Mouse (Mus musculus) G1E (cell line): ENCODE measurements around the gene Hypk. TPM values are rescaled to one million over a fixed set of nuclear protein-coding genes. Genes with fewer than 3 reads are reported as not detected.

Experiments
- ATAC-seq: 2 replicates; pipeline ENCODE4 v1.8.0; 2016; ENCODE audit warnings: mild to moderate bottlenecking; ENCODE audit not compliant: insufficient number of reproducible peaks, poor library complexity, low FRiP score, severe bottlenecking; ENCODE audit errors: extremely low read depth
- DNase-seq: peaks from one replicate; pipeline ENCODE4 v3.0.0; 2012; ENCODE audit warnings: low spot score
- H3K27me3 ChIP-seq: 2 replicates; pipeline ENCODE4 v1.6.1; 2012; ENCODE audit warnings: mild to moderate bottlenecking, low read length, inconsistent platforms; ENCODE audit not compliant: insufficient read depth
- H3K36me3 ChIP-seq: replicated peaks from 2 replicates; pipeline ENCODE3; 2012; ENCODE audit warnings: mild to moderate bottlenecking, inconsistent platforms
- H3K4me1 ChIP-seq: 2 replicates; pipeline ENCODE4 v1.6.1; 2012; ENCODE audit warnings: low read depth, low read length, inconsistent platforms, mixed read lengths; ENCODE audit not compliant: insufficient read depth
- H3K4me3 ChIP-seq: 2 replicates; pipeline ENCODE4 v1.5.1; 2012; ENCODE audit warnings: low read depth, mild to moderate bottlenecking, inconsistent platforms, low read length, moderate library complexity, mixed read lengths
- H3K9me3 ChIP-seq: replicated peaks from 2 replicates; pipeline ENCODE4 v1.6.1; 2012; ENCODE audit warnings: inconsistent platforms
- CTCF ChIP-seq: IDR thresholded peaks from 2 replicates; pipeline ENCODE4 v1.5.1; 2012; ENCODE audit warnings: low read depth, low read length, inconsistent platforms, mixed read lengths
- GATA1 ChIP-seq: IDR thresholded peaks from 2 replicates; pipeline ENCODE4 v1.6.1; 2012; ENCODE audit warnings: borderline replicate concordance, low read length, inconsistent platforms, mixed read lengths
- GATA2 ChIP-seq: IDR thresholded peaks from 2 replicates; pipeline ENCODE4 v1.6.1; 2012; ENCODE audit warnings: low read depth, low read length, inconsistent platforms, borderline replicate concordance
- POLR2AphosphoS5 ChIP-seq: IDR thresholded peaks from 2 replicates; pipeline ENCODE4 v1.6.1; 2012; ENCODE audit warnings: low read depth, low read length, inconsistent platforms; ENCODE audit not compliant: insufficient replicate concordance
- TAL1 ChIP-seq: conservative IDR thresholded peaks from 2 replicates; pipeline ENCODE4 v1.6.1; 2012; ENCODE audit warnings: low read depth, low read length, inconsistent platforms, mixed read lengths
- polyA plus RNA-seq: library from polyadenylated mRNA; stranded (reverse); fragments of >175 nt; gene quantifications from 2 replicates; pipeline ENCODE4 v1.2.3, GENCODE M21; 2012
- total RNA-seq, 2 experiments: library from RNA; stranded (forward) in 1 of 2; stranded (reverse) in 1 of 2; fragments of 200-1000 nt in 1 of 2; fragments of >200 nt in 1 of 2; fragmentation: Nextera tagmentation in 1 of 2; gene quantifications; 2 replicates each; pipeline ENCODE4 v1.2.3; 2014 to 2017

Gene Hypk
- total and polyA plus RNA-seq, 3 experiments = 21.5 to 124 (median 82.9) TPM

DNA sequence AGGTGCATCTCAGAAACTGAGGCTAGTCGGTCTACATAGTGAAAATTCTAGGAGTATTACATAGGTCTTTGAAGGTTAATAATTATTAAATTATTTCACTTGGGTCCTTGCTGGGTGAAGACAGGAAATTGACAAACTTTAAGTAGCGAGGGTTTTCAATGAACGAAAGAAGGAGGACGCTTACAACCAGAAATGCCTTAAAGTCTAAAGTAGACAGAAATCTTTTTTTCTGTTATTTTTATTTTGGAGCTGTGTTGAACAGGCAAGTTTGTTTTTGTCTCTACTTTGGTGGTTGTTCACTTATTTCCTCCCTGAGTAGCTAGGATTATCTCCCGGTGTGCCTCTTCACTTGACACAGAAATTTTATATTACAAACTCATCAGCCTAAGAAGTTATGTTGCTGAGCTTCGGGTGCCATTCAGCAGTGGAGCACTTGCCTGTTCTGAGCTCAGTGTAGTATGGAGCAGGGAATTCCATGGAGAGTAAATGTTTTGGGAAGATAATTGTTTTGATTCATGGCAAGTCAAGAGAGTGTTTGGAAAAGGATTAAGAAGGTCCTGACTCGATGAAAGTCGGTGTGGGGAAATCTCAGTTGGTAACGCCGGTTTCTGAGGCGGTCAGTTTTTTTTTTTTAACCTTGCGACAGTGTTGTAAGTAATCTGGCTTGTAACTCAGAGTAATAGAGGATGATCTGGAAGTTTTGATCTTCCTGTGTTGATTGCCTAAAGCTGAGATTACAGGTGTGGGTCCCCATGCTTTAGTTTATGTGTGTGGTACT lies 54.3 kb downstream of the Hypk start:
- TF ChIP-seq GATA2 (no peak), TAL1 (no peak), CTCF (no peak), GATA1 (no peak), POLR2AphosphoS5 (no peak)
- Histone ChIP-seq H3K9me3 (no peaks in the 10 kb centered on the region), H3K4me1 (peaks cover 37% of the 10 kb centered on the region), H3K4me3 (peak overlapping the region; percentile 75), H3K27me3 (no peaks in the 10 kb centered on the region), H3K36me3 (peaks cover 46% of the 10 kb centered on the region)
- no peak for DNase-seq
- ATAC-seq = no peak

DNA sequence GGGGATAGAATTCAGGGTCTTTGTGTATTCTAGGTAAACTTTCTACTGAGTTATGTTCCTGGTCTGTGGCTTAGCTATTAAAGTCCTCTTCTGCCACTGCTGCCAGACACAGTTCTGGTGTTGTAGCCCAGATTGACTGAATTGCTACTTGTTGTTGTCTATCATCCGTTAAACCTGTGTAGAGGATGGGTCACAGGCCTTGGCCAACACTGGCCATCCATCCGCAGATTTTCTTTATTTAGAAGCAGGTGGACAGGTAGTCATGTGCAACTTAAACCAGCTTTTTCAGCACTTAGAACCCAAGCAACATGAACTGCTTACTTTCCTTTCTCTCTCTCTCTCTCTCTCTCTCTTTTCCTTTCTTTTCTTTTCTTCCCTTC lies 54.9 kb downstream of the Hypk start:
- Histone ChIP-seq H3K36me3 (peaks cover 50% of the 10 kb centered on the region), H3K27me3 (no peaks in the 10 kb centered on the region), H3K9me3 (no peaks in the 10 kb centered on the region), H3K4me1 (peaks cover 42% of the 10 kb centered on the region), H3K4me3 (peak overlapping the region; percentile 75)
- ATAC-seq = no peak
- TF ChIP-seq GATA2 = no peak
- no peak for DNase-seq

Other genes starting within 250 kb of the Hypk start
- gene Trp53bp1, start 181.9 kb upstream of the Hypk start, total RNA-seq (2014; fragmentation: Nextera tagmentation) = 41.1 and 44.1 TPM in 2 replicates
- 20.1 and 21.6 TPM in 2 replicates for gene Trp53bp1, start 181.9 kb upstream of the Hypk start, total RNA-seq (2017)
- gene Trp53bp1, start 181.9 kb upstream of the Hypk start, polyA plus RNA-seq = 16.2 and 25.9 TPM in 2 replicates
- gene Map1a, start 163.7 kb upstream of the Hypk start, total RNA-seq (2014; fragmentation: Nextera tagmentation) = 2.5 and 3.3 TPM in 2 replicates
- gene Map1a, start 163.7 kb upstream of the Hypk start, total RNA-seq (2017) = 0.66 and 2.2 TPM in 2 replicates
- 7.0 and 7.4 TPM in 2 replicates for gene Map1a, start 163.7 kb upstream of the Hypk start, polyA plus RNA-seq
- 11.1 and 15.2 TPM in 2 replicates for gene Ppip5k1, start 97.9 kb upstream of the Hypk start, total RNA-seq (2014; fragmentation: Nextera tagmentation)
- 8.4 and 11.3 TPM in 2 replicates for gene Ppip5k1, start 97.9 kb upstream of the Hypk start, total RNA-seq (2017)
- 2.0 and 2.6 TPM in 2 replicates for gene Ppip5k1, start 97.9 kb upstream of the Hypk start, polyA plus RNA-seq
- gene Ckmt1, start 95.6 kb upstream of the Hypk start, total RNA-seq (2014; fragmentation: Nextera tagmentation) = 9.8 TPM in 1 of 2 replicates, not detected in the other
- 0.55 TPM in 1 of 2 replicates, not detected in the other for gene Ckmt1, start 95.6 kb upstream of the Hypk start, total RNA-seq (2017)
- gene Ckmt1, start 95.6 kb upstream of the Hypk start, polyA plus RNA-seq = not detected in 2 replicates
- gene Strc, start 66.1 kb upstream of the Hypk start, total RNA-seq (2014; fragmentation: Nextera tagmentation) = not detected in 2 replicates
- gene Strc, start 66.1 kb upstream of the Hypk start, total RNA-seq (2017) = 0.05 TPM in 1 of 2 replicates, not detected in the other
- not detected in 2 replicates for gene Strc, start 66.1 kb upstream of the Hypk start, polyA plus RNA-seq
- 233 and 263 TPM in 2 replicates for gene Pdia3, start 39.5 kb upstream of the Hypk start, total RNA-seq (2014; fragmentation: Nextera tagmentation)
- gene Pdia3, start 39.5 kb upstream of the Hypk start, total RNA-seq (2017) = 90.1 and 104 TPM in 2 replicates
- 315 and 418 TPM in 2 replicates for gene Pdia3, start 39.5 kb upstream of the Hypk start, polyA plus RNA-seq
- 2.9 and 3.4 TPM in 2 replicates for gene Catsper2, start 39.5 kb upstream of the Hypk start, total RNA-seq (2014; fragmentation: Nextera tagmentation)
- gene Catsper2, start 39.5 kb upstream of the Hypk start, total RNA-seq (2017) = 0.55 and 1.2 TPM in 2 replicates
- gene Catsper2, start 39.5 kb upstream of the Hypk start, polyA plus RNA-seq = 0.11 and 0.13 TPM in 2 replicates
- not detected in 2 replicates for gene Ell3, start 9.0 kb upstream of the Hypk start, total RNA-seq (2014; fragmentation: Nextera tagmentation)
- gene Ell3, start 9.0 kb upstream of the Hypk start, total RNA-seq (2017) = 0.29 TPM in 1 of 2 replicates, not detected in the other
- 0.02 TPM in 1 of 2 replicates, not detected in the other for gene Ell3, start 9.0 kb upstream of the Hypk start, polyA plus RNA-seq
- 123 and 125 TPM in 2 replicates for gene Serf2, start 4.1 kb upstream of the Hypk start, total RNA-seq (2014; fragmentation: Nextera tagmentation)
- gene Serf2, start 4.1 kb upstream of the Hypk start, total RNA-seq (2017) = 282 and 373 TPM in 2 replicates
- gene Serf2, start 4.1 kb upstream of the Hypk start, polyA plus RNA-seq = 206 and 279 TPM in 2 replicates
- gene Serinc4, start 3.5 kb downstream of the Hypk start, total RNA-seq (2014; fragmentation: Nextera tagmentation) = not detected in 2 replicates
- gene Serinc4, start 3.5 kb downstream of the Hypk start, total RNA-seq (2017) = 0.58 and 1.3 TPM in 2 replicates
- gene Serinc4, start 3.5 kb downstream of the Hypk start, polyA plus RNA-seq = not detected in 2 replicates
- gene Mfap1b, start 20.8 kb downstream of the Hypk start, total RNA-seq (2014; fragmentation: Nextera tagmentation) = 36.4 and 42.6 TPM in 2 replicates
- 21.7 and 29.2 TPM in 2 replicates for gene Mfap1b, start 20.8 kb downstream of the Hypk start, total RNA-seq (2017)
- 2.5 and 5.3 TPM in 2 replicates for gene Mfap1b, start 20.8 kb downstream of the Hypk start, polyA plus RNA-seq
- 32.5 and 34.1 TPM in 2 replicates for gene Mfap1a, start 53.4 kb downstream of the Hypk start, total RNA-seq (2014; fragmentation: Nextera tagmentation)
- gene Mfap1a, start 53.4 kb downstream of the Hypk start, total RNA-seq (2017) = 54.2 and 57.1 TPM in 2 replicates
- gene Mfap1a, start 53.4 kb downstream of the Hypk start, polyA plus RNA-seq = 6.7 and 11.1 TPM in 2 replicates
- 58.6 and 68.8 TPM in 2 replicates for gene Wdr76, start 53.4 kb downstream of the Hypk start, total RNA-seq (2014; fragmentation: Nextera tagmentation)
- gene Wdr76, start 53.4 kb downstream of the Hypk start, total RNA-seq (2017) = 50.5 and 56.5 TPM in 2 replicates
- 1.9 and 2.7 TPM in 2 replicates for gene Wdr76, start 53.4 kb downstream of the Hypk start, polyA plus RNA-seq